Mouse (Mus musculus): ENCODE results near the gene Blvrb. TPM values are rescaled to one million over a fixed set of nuclear protein-coding genes. Genes with fewer than 3 reads are reported as not detected.

Blvrb gene
- total and polyA plus RNA-seq, 2 experiments from 2014 or later: 33.3 to 59.7 TPM

- Histone ChIP-seq H3K4me2 (ENCODE audit: low read depth, low read length) (no peak overlapping the region), H3K4me1 (ENCODE audit: control insufficient read depth, insufficient read depth) (peaks cover 10% of the 10 kb centered on the region), H3K9ac (replicated peaks; ENCODE audit: low read depth, low read length) (no peak overlapping the region), H3K27ac (ENCODE audit: low read depth) (no peak overlapping the region), H3K36me3 (replicated peaks; ENCODE audit: control insufficient read depth, insufficient read depth, low read length) (0 out of 2 replicates have a peak, but pooled peaks cover 3% of the 10 kb centered on the region), H3K9me3 (replicated peaks; ENCODE audit: control insufficient read depth, low read length) (no peaks in the 10 kb centered on the region), H3K4me3 (ENCODE audit: low read depth, low read length) (no peak overlapping the region), H3K27me3 (ENCODE audit: control insufficient read depth, insufficient read depth, low read length) (no peaks in the 10 kb centered on the region)
- 85% methylated on average over 4 of the region's 4 CpGs for WGBS
- no peak for ATAC-seq (ENCODE audit: insufficient read depth, low read depth)
- no peak for TF ChIP-seq EP300 (IDR thresholded peaks at IDR 0.05; ENCODE audit: low read depth)
- no peak for TF ChIP-seq CTCF (IDR thresholded peaks at IDR 0.05; ENCODE audit: low read depth)
- DNase-seq (ENCODE audit: low spot score): no peak
These were observed 36.1 kb downstream of the Blvrb start for GRCm38 (mm10) chr7:27483860-27484259.

DNA sequence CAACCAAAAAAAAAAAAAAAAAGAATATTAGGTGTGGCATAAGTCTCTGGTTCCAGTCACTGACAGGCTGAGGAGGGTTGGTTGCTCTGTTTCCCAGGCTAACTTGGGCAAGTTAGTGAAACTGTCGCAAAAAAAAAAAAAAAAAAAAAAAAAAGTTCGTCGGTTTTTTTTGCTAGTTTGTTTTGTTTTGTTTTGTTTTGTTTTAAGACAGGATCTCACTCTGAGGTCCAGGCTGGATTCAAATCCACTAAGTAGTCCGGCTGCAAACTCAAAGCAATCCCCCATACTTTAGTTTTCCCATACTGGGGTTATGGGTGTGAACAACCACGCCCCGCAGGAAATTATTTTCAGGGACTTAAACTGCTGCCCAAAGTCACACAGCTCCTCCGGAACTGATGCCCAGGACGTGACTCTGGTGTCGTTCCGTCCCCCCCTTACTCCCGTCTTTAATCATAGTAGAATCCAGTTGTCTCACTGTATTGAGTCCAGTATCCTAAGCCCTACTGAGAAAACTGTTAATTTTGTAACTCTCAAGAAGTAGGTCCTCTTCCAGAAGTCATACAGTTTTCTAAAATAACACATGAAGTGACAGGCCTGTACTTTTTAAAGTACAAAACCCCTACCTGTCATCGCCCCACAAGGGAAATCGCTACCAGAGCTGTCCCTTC lies 38.5 kb downstream of the Blvrb start:
- TF ChIP-seq EP300 (IDR thresholded peaks at IDR 0.05; ENCODE audit: low read depth): peak; percentile 56; the same call in 1 of the 2 replicates
- no peak for TF ChIP-seq CTCF (IDR thresholded peaks at IDR 0.05; ENCODE audit: low read depth)
- H3K36me3 ChIP-seq (replicated peaks; ENCODE audit: control insufficient read depth, insufficient read depth, low read length): peaks cover 11% of the 10 kb centered on the region; the same call in 1 of the 2 replicates
- H3K4me1 ChIP-seq (ENCODE audit: control insufficient read depth, insufficient read depth): peaks cover 10% of the 10 kb centered on the region
- no peaks in the 10 kb centered on the region for H3K27me3 ChIP-seq (ENCODE audit: control insufficient read depth, insufficient read depth, low read length)
- H3K9me3 ChIP-seq (replicated peaks; ENCODE audit: control insufficient read depth, low read length): no peaks in the 10 kb centered on the region
- H3K4me3 ChIP-seq (ENCODE audit: low read depth, low read length): peak overlapping the region; percentile 80
- peak overlapping the region; percentile 46 for H3K9ac ChIP-seq (replicated peaks; ENCODE audit: low read depth, low read length)
- H3K27ac ChIP-seq (ENCODE audit: low read depth): peak overlapping the region; percentile 99
- ATAC-seq (ENCODE audit: insufficient read depth, low read depth) (no peak), DNase-seq (ENCODE audit: low spot score) (no peak)
- peak overlapping the region; percentile 70 for H3K4me2 ChIP-seq (ENCODE audit: low read depth, low read length)
- 2% methylated on average over 13 of the region's 13 CpGs for WGBS

DNA sequence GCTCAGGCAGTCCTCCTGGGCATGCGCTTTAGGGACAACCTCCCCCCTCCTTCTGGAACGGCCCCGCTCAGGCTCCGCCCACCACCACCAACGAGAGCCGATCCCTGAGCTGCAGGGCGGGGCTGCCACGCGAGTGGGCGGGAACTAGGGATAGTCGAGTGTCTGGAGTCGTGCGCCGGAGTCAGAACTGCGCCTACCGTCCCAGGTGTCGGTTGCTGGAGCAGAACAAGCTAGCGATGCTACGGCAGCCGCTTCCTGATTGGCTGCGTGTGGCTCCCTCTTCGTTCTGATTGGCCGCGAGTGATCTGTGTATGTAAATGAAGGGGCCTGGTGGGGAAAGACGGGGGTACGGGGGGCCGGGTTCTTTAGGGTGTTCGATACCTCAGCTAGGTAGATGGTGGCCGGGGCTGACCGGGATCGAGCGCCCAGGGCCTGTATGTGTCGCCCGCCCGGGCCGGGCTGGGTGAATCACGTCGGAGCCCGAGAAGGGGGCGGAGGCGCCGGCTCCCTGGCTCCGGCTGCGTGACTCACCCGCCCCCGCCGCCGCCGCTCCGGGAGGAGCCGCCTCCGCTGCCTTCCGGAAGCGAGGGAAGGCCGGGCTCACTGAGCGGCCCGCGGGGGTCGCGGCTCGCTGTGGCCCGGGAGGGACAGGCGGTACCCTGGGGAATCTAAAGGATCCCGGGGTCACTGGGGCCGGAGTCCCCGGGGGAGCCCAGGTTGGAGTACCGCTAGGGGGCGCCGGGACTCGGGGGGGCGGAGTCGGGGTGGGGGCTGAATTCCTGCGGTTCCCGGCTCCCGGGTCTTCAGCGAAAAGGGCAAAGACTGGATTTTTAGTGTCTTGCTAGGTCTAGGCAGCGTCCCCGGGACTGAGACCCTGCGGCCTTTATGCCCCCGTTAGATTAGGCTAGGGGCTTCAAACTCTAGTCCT lies 39.3 kb downstream of the Blvrb start, which contains the start of gene Sertad1:
TSS of gene Sertad1 (plus strand) at position 141 of the 928 bp plus-strand sequence.
- Histone ChIP-seq H3K9me3 (replicated peaks; ENCODE audit: control insufficient read depth, low read length) (no peaks in the 10 kb centered on the region), H3K9ac (replicated peaks; ENCODE audit: low read depth, low read length) (peak within 1 kb of the TSS; percentile 90), H3K27me3 (ENCODE audit: control insufficient read depth, insufficient read depth, low read length) (no peaks in the 10 kb centered on the region), H3K4me2 (ENCODE audit: low read depth, low read length) (peak within 1 kb of the TSS; percentile 70), H3K27ac (ENCODE audit: low read depth) (peak within 1 kb of the TSS; percentile 99), H3K36me3 (replicated peaks; ENCODE audit: control insufficient read depth, insufficient read depth, low read length) (peaks cover 11% of the 10 kb centered on the region; the same call in 1 of the 2 replicates), H3K4me3 (ENCODE audit: low read depth, low read length) (peak within 1 kb of the TSS; percentile 80), H3K4me1 (ENCODE audit: control insufficient read depth, insufficient read depth) (peaks cover 15% of the 10 kb centered on the region)
- TF ChIP-seq CTCF (IDR thresholded peaks at IDR 0.05; ENCODE audit: low read depth) (peak; percentile 35), EP300 (IDR thresholded peaks at IDR 0.05; ENCODE audit: low read depth) (no peak)
- ATAC-seq (ENCODE audit: insufficient read depth, low read depth): peak; percentile 87
- under 1% methylated on average over 74 of the region's 80 CpGs for WGBS
- peak; percentile 98 for DNase-seq (ENCODE audit: low spot score)

GRCm38 (mm10) chr7:27487740-27488268 lies 40.0 kb downstream of the Blvrb start:
- Histone ChIP-seq H3K27ac (ENCODE audit: low read depth) (peak overlapping the region; percentile 99), H3K9ac (replicated peaks; ENCODE audit: low read depth, low read length) (peak overlapping the region; percentile 90), H3K9me3 (replicated peaks; ENCODE audit: control insufficient read depth, low read length) (no peaks in the 10 kb centered on the region), H3K27me3 (ENCODE audit: control insufficient read depth, insufficient read depth, low read length) (no peaks in the 10 kb centered on the region), H3K4me1 (ENCODE audit: control insufficient read depth, insufficient read depth) (peaks cover 15% of the 10 kb centered on the region), H3K4me3 (ENCODE audit: low read depth, low read length) (peak overlapping the region; percentile 80), H3K4me2 (ENCODE audit: low read depth, low read length) (peak overlapping the region; percentile 70), H3K36me3 (replicated peaks; ENCODE audit: control insufficient read depth, insufficient read depth, low read length) (peaks cover 11% of the 10 kb centered on the region; the same call in 1 of the 2 replicates)
- DNase-seq (ENCODE audit: low spot score) (peak; percentile 72), ATAC-seq (ENCODE audit: insufficient read depth, low read depth) (no peak)
- TF ChIP-seq EP300 (IDR thresholded peaks at IDR 0.05; ENCODE audit: low read depth): no peak
- under 1% methylated on average over 13 of the region's 13 CpGs for WGBS

DNA sequence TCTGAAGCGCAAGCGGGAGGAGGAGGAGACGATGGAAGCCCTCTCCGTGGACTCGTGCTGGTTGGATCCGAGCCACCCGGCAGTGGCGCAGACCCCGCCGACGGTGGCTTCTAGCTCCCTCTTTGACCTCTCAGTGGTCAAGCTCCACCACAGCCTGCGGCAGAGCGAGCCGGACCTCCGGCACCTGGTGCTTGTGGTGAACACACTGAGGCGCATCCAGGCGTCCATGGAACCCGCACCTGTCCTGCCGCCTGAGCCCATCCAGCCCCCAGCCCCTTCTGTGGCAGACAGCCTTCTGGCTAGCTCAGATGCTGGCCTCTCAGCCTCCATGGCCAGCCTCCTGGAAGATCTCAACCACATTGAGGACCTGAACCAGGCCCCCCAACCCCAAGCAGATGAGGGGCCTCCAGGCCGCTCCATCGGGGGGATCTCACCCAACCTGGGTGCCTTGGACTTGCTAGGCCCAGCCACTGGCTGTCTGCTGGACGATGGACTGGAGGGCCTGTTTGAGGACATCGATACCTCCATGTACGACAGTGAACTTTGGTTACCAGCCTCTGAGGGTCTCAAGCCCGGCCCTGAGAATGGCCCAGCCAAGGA lies 41.6 kb downstream of the Blvrb start:
- Histone ChIP-seq H3K9me3 (replicated peaks; ENCODE audit: control insufficient read depth, low read length) (no peaks in the 10 kb centered on the region), H3K36me3 (replicated peaks; ENCODE audit: control insufficient read depth, insufficient read depth, low read length) (peaks cover 11% of the 10 kb centered on the region; the same call in 1 of the 2 replicates), H3K4me1 (ENCODE audit: control insufficient read depth, insufficient read depth) (peaks cover 19% of the 10 kb centered on the region), H3K9ac (replicated peaks; ENCODE audit: low read depth, low read length) (peak overlapping the region; percentile 23; the same call in 1 of the 2 replicates), H3K4me2 (ENCODE audit: low read depth, low read length) (no peak overlapping the region), H3K4me3 (ENCODE audit: low read depth, low read length) (no peak overlapping the region), H3K27me3 (ENCODE audit: control insufficient read depth, insufficient read depth, low read length) (no peaks in the 10 kb centered on the region), H3K27ac (ENCODE audit: low read depth) (peak overlapping the region; percentile 95)
- ATAC-seq (ENCODE audit: insufficient read depth, low read depth) (no peak), DNase-seq (ENCODE audit: low spot score) (no peak)
- 88% methylated on average over 25 of the region's 25 CpGs for WGBS
- TF ChIP-seq EP300 (IDR thresholded peaks at IDR 0.05; ENCODE audit: low read depth): no peak
- TF ChIP-seq CTCF (IDR thresholded peaks at IDR 0.05; ENCODE audit: low read depth): no peak
